In genomic region chr14:37135671-37136070, GRCm38 (mm10) we compare ENCODE assay signal across 8 mouse cellular contexts. TPM values are rescaled to one million over a fixed set of nuclear protein-coding genes. Genes with fewer than 3 reads are reported as not detected.
DNase-seq lines count a peak whose midpoint lies in the region; ATAC-seq and TF ChIP-seq lines count a peak whose summit lies in the region.

No protein-coding gene starts in this region.

- no peak for TF ChIP-seq CTCF in bone marrow macrophage, adult 2 months (IDR thresholded peaks at IDR 0.05; ENCODE audit: low read depth, low read length)

- H3K27me3 ChIP-seq in kidney, embryonic 14.5 days (ENCODE audit: control insufficient read depth, insufficient read depth, low read length): no peaks in the 10 kb centered on the region
- H3K27me3 ChIP-seq in hindbrain, embryonic 16.5 days (replicated peaks; ENCODE audit: control insufficient read depth, insufficient read depth, low read length): no peaks in the 10 kb centered on the region
- no peaks in the 10 kb centered on the region for H3K27me3 ChIP-seq in midbrain, embryonic 14.5 days (ENCODE audit: control insufficient read depth, insufficient read depth, low read length)

- 3% methylated on average over 10 of the region's 10 CpGs for WGBS in kidney, embryonic 14.5 days
- WGBS in hindbrain, embryonic 16.5 days: 1% methylated on average over 10 of the region's 10 CpGs
- under 1% methylated on average over 10 of the region's 10 CpGs for WGBS in midbrain, embryonic 14.5 days

- TF ChIP-seq POLR2A in bone marrow macrophage, adult 2 months (IDR thresholded peaks at IDR 0.05; ENCODE audit: borderline replicate concordance, low read depth, low read length): no peak

- no peak for ATAC-seq in kidney, embryonic 14.5 days (ENCODE audit: low FRiP score, low TSS enrichment)
- ATAC-seq in hindbrain, embryonic 16.5 days: peak; percentile 29; the same call in 1 of the 2 replicates
- ATAC-seq in midbrain, embryonic 14.5 days (ENCODE audit: low FRiP score, low TSS enrichment): peak; percentile 66; the same call in 1 of the 2 replicates
- no peak for ATAC-seq in granulocyte monocyte progenitor cell, adult 5-6 weeks (replicated peaks; ENCODE audit: poor library complexity, severe bottlenecking)

- 0 out of 2 replicates have a peak, but pooled peaks cover 4% of the 10 kb centered on the region for H3K4me1 ChIP-seq in kidney, embryonic 14.5 days (ENCODE audit: control insufficient read depth, insufficient read depth, low read length)
- H3K4me1 ChIP-seq in bone marrow macrophage, adult 2 months (ENCODE audit: control insufficient read depth, insufficient read depth, low read length): peaks cover 4% of the 10 kb centered on the region
- peaks cover 10% of the 10 kb centered on the region for H3K4me1 ChIP-seq in hindbrain, embryonic 16.5 days (ENCODE audit: control insufficient read depth, insufficient read depth, low read depth, low read length)
- peaks cover 6% of the 10 kb centered on the region for H3K4me1 ChIP-seq in midbrain, embryonic 14.5 days (ENCODE audit: control insufficient read depth, insufficient read depth, low read length)

- no peaks in the 10 kb centered on the region for H3K9me3 ChIP-seq in kidney, embryonic 14.5 days (ENCODE audit: control insufficient read depth, low read length)
- no peaks in the 10 kb centered on the region for H3K9me3 ChIP-seq in hindbrain, embryonic 16.5 days (ENCODE audit: control insufficient read depth, low read length)
- H3K9me3 ChIP-seq in midbrain, embryonic 14.5 days (ENCODE audit: control insufficient read depth, low read length): no peaks in the 10 kb centered on the region

- H3K27ac ChIP-seq in kidney, embryonic 14.5 days (ENCODE audit: low read depth, low read length): no peak overlapping the region
- H3K27ac ChIP-seq in bone marrow macrophage, adult 2 months (ENCODE audit: insufficient read depth, low read depth, low read length): no peak overlapping the region
- H3K27ac ChIP-seq in hindbrain, embryonic 16.5 days (ENCODE audit: low read depth, low read length): peak overlapping the region; percentile 44; the same call in 1 of the 2 replicates
- peak overlapping the region; percentile 69; the same call in 1 of the 2 replicates for H3K27ac ChIP-seq in midbrain, embryonic 14.5 days (replicated peaks; ENCODE audit: low read depth, low read length)

- H3K9ac ChIP-seq in kidney, embryonic 14.5 days (ENCODE audit: low read depth, low read length): peak overlapping the region; percentile 53
- H3K9ac ChIP-seq in hindbrain, embryonic 16.5 days (ENCODE audit: low read depth, low read length): peak overlapping the region; percentile 36
- H3K9ac ChIP-seq in midbrain, embryonic 14.5 days (replicated peaks; ENCODE audit: low read length): peak overlapping the region; percentile 41; the same call in 1 of the 2 replicates

- no peak for DNase-seq in kidney, adult 18-20 months
- DNase-seq in midbrain, embryonic 14.5 days: peak; percentile 42
- DNase-seq in cerebellum, postnatal 14 days: no peak
- no peak for DNase-seq in right cerebral cortex, adult 18-20 months

- peaks cover 19% of the 10 kb centered on the region; the same call in 1 of the 2 replicates for H3K36me3 ChIP-seq in kidney, embryonic 14.5 days (ENCODE audit: control insufficient read depth, insufficient read depth, low read length)
- 0 out of 2 replicates have a peak, but pooled peaks cover under 1% of the 10 kb centered on the region for H3K36me3 ChIP-seq in hindbrain, embryonic 16.5 days (ENCODE audit: control insufficient read depth, insufficient read depth, low read length)
- peaks cover 19% of the 10 kb centered on the region for H3K36me3 ChIP-seq in midbrain, embryonic 14.5 days (ENCODE audit: control insufficient read depth, insufficient read depth, low read length)

- H3K4me2 ChIP-seq in kidney, embryonic 14.5 days (replicated peaks; ENCODE audit: low read depth, low read length): peak overlapping the region; percentile 55
- peak overlapping the region; percentile 62 for H3K4me2 ChIP-seq in hindbrain, embryonic 16.5 days (ENCODE audit: low read length)
- peak overlapping the region; percentile 62 for H3K4me2 ChIP-seq in midbrain, embryonic 14.5 days (ENCODE audit: low read length)

- peak overlapping the region; percentile 92 for H3K4me3 ChIP-seq in kidney, embryonic 14.5 days (ENCODE audit: low read length)
- H3K4me3 ChIP-seq in bone marrow macrophage, adult 2 months (ENCODE audit: insufficient read depth, low read length): peak overlapping the region; percentile 91
- H3K4me3 ChIP-seq in hindbrain, embryonic 16.5 days (ENCODE audit: low read length): peak overlapping the region; percentile 97
- peak overlapping the region; percentile 94 for H3K4me3 ChIP-seq in midbrain, embryonic 14.5 days (replicated peaks; ENCODE audit: low read depth, low read length)

RNA-seq across cellular contexts. Expression of gene Ghitm, which starts 0.6 kb away (rescaled TPM):
- polyA plus RNA-seq in kidney, embryonic 14.5 days (2014; fragmentation: Nextera tagmentation; extraction: Ambion mirVana): 169 and 206 TPM in 2 replicates
- polyA plus RNA-seq in bone marrow macrophage, adult 2 months (2012; ENCODE audit: insufficient read depth, insufficient read length, missing spikeins): 144 and 146 TPM in 2 replicates
- 226 and 236 TPM in 2 replicates for polyA plus RNA-seq in hindbrain, embryonic 16.5 days (2015; fragmentation: Nextera tagmentation; extraction: Ambion mirVana)
- polyA plus RNA-seq in midbrain, embryonic 14.5 days (2014; fragmentation: Nextera tagmentation; extraction: Ambion mirVana): 157 and 197 TPM in 2 replicates
- 94.2 and 109 TPM in 2 replicates for total RNA-seq in granulocyte monocyte progenitor cell, adult 5-6 weeks (2014; fragmentation: Nextera tagmentation)
- 140 and 186 TPM in 2 replicates for total RNA-seq in granulocyte monocyte progenitor cell, adult 5-6 weeks (2017)

RNA-seq across cellular contexts. Expression of gene 2610528A11Rik, which starts 21.8 kb away (rescaled TPM):
- polyA plus RNA-seq in kidney, embryonic 14.5 days (2014; fragmentation: Nextera tagmentation; extraction: Ambion mirVana): 0.69 and 0.81 TPM in 2 replicates
- 5.2 and 6.2 TPM in 2 replicates for polyA plus RNA-seq in bone marrow macrophage, adult 2 months (2012; ENCODE audit: insufficient read depth, insufficient read length, missing spikeins)
- 0.76 TPM in 1 of 2 replicates, not detected in the other for polyA plus RNA-seq in hindbrain, embryonic 16.5 days (2015; fragmentation: Nextera tagmentation; extraction: Ambion mirVana)
- polyA plus RNA-seq in midbrain, embryonic 14.5 days (2014; fragmentation: Nextera tagmentation; extraction: Ambion mirVana): 0.55 TPM in 1 of 2 replicates, not detected in the other
- 1.7 TPM in 1 of 2 replicates, not detected in the other for total RNA-seq in granulocyte monocyte progenitor cell, adult 5-6 weeks (2014; fragmentation: Nextera tagmentation)
- 0.99 and 3.7 TPM in 2 replicates for total RNA-seq in granulocyte monocyte progenitor cell, adult 5-6 weeks (2017)

RNA-seq across cellular contexts. Expression of gene Cdhr1, which starts 37.5 kb away (rescaled TPM):
- 3.8 and 5.6 TPM in 2 replicates for polyA plus RNA-seq in kidney, embryonic 14.5 days (2014; fragmentation: Nextera tagmentation; extraction: Ambion mirVana)
- 0.12 TPM in 1 of 2 replicates, not detected in the other for polyA plus RNA-seq in bone marrow macrophage, adult 2 months (2012; ENCODE audit: insufficient read depth, insufficient read length, missing spikeins)
- 5.5 and 6.2 TPM in 2 replicates for polyA plus RNA-seq in hindbrain, embryonic 16.5 days (2015; fragmentation: Nextera tagmentation; extraction: Ambion mirVana)
- 1.9 and 2.2 TPM in 2 replicates for polyA plus RNA-seq in midbrain, embryonic 14.5 days (2014; fragmentation: Nextera tagmentation; extraction: Ambion mirVana)
- not detected in 2 replicates for total RNA-seq in granulocyte monocyte progenitor cell, adult 5-6 weeks (2014; fragmentation: Nextera tagmentation)
- total RNA-seq in granulocyte monocyte progenitor cell, adult 5-6 weeks (2017): not detected in 2 replicates

Comparison
In these comparisons a context has a peak if more than half of its experiments do, and no peak if none do; other contexts are left out.
1. ATAC-seq: peak in hindbrain, embryonic 16.5 days (single experiment) and midbrain, embryonic 14.5 days (single experiment); none in kidney, embryonic 14.5 days (single experiment) and granulocyte monocyte progenitor cell, adult 5-6 weeks (single experiment).
2. H3K27ac ChIP-seq: peak in hindbrain, embryonic 16.5 days (single experiment) and midbrain, embryonic 14.5 days (single experiment); none in kidney, embryonic 14.5 days (single experiment) and bone marrow macrophage, adult 2 months (single experiment).
3. Peak in every context shown above with its lines, with median percentiles within 50 percentile points of each other: H3K4me2 ChIP-seq, H3K4me3 ChIP-seq and H3K9ac ChIP-seq.